Comparison of ENCODE assay signal across 15 mouse cellular contexts in genomic region chr7:139224070-139224469, GRCm38 (mm10). TPM values are rescaled to one million over a fixed set of nuclear protein-coding genes. Genes with fewer than 3 reads are reported as not detected.
DNase-seq lines count a peak whose midpoint lies in the region; ATAC-seq and TF ChIP-seq lines count a peak whose summit lies in the region.
"Had no signal": no experiment of that assay in that cellular context is flagged by ENCODE, and none has a peak within 500 bp of the region (broad histone marks: within the 10 kb centered on the region; RNA-seq: fewer than 3 reads in every experiment).

No protein-coding gene starts in this region.

- no peak overlapping the region for H3K4me3 ChIP-seq in heart, postnatal 0 days (ENCODE audit: low read depth, low read length)
- no peak overlapping the region for H3K4me3 ChIP-seq in heart, embryonic 11.5 days (ENCODE audit: low read depth, low read length)
- H3K4me3 ChIP-seq in stomach, postnatal 0 days (ENCODE audit: low read depth, low read length): no peak overlapping the region
- H3K4me3 ChIP-seq: forebrain, embryonic 13.5 days; hindbrain, embryonic 13.5 days; layer of hippocampus, adult 2 months; limb, embryonic 13.5 days; neural tube, embryonic 13.5 days had no signal

- no peak overlapping the region for H3K9ac ChIP-seq in heart, postnatal 0 days (replicated peaks; ENCODE audit: low read depth, low read length)
- no peak overlapping the region for H3K9ac ChIP-seq in heart, embryonic 11.5 days (ENCODE audit: low read depth, low read length)
- no peak overlapping the region for H3K9ac ChIP-seq in stomach, postnatal 0 days (ENCODE audit: low read length)
- H3K9ac ChIP-seq: forebrain, embryonic 13.5 days; hindbrain, embryonic 13.5 days; limb, embryonic 13.5 days; neural tube, embryonic 13.5 days had no signal

- 70% methylated on average over 1 of the region's 1 CpGs for WGBS in heart, postnatal 0 days
- 58% methylated on average over 1 of the region's 1 CpGs for WGBS in heart, embryonic 11.5 days (ENCODE audit: insufficient replicate concordance)
- WGBS in stomach, postnatal 0 days: 69% methylated on average over 1 of the region's 1 CpGs

- peaks cover 38% of the 10 kb centered on the region for H3K4me1 ChIP-seq in heart, postnatal 0 days (ENCODE audit: control insufficient read depth, insufficient read depth)
- H3K4me1 ChIP-seq in heart, embryonic 11.5 days (ENCODE audit: control insufficient read depth, insufficient read depth, low read length): peaks cover 27% of the 10 kb centered on the region
- H3K4me1 ChIP-seq in stomach, postnatal 0 days (replicated peaks; ENCODE audit: control insufficient read depth, insufficient read depth): no peaks in the 10 kb centered on the region
- H3K4me1 ChIP-seq: forebrain, embryonic 13.5 days; hindbrain, embryonic 13.5 days; neural tube, embryonic 13.5 days had no signal

- TF ChIP-seq CTCF in heart, postnatal 0 days (IDR thresholded peaks at IDR 0.05; ENCODE audit: low read depth): no peak
- no peak for TF ChIP-seq CTCF in stomach, postnatal 0 days (IDR thresholded peaks at IDR 0.05; ENCODE audit: low read depth)

- no peak for TF ChIP-seq EP300 in heart, postnatal 0 days (IDR thresholded peaks at IDR 0.05; ENCODE audit: low read depth)
- no peak for TF ChIP-seq EP300 in stomach, postnatal 0 days (optimal IDR thresholded peaks at IDR 0.05)

- H3K9me3 ChIP-seq in heart, postnatal 0 days (replicated peaks; ENCODE audit: control insufficient read depth, low read length): no peaks in the 10 kb centered on the region
- H3K9me3 ChIP-seq in heart, embryonic 11.5 days (replicated peaks; ENCODE audit: control insufficient read depth, low read length): no peaks in the 10 kb centered on the region
- H3K9me3 ChIP-seq in stomach, postnatal 0 days (ENCODE audit: control insufficient read depth, low read length): no peaks in the 10 kb centered on the region
- H3K9me3 ChIP-seq: forebrain, embryonic 13.5 days; hindbrain, embryonic 13.5 days; limb, embryonic 13.5 days; neural tube, embryonic 13.5 days had no signal

- H3K27ac ChIP-seq in heart, postnatal 0 days (ENCODE audit: low read depth): peak overlapping the region; percentile 63; the same call in 1 of the 2 replicates
- no peak overlapping the region for H3K27ac ChIP-seq in heart, embryonic 11.5 days (ENCODE audit: low read depth, low read length)
- H3K27ac ChIP-seq in stomach, postnatal 0 days (replicated peaks): no peak overlapping the region
- H3K27ac ChIP-seq: forebrain, embryonic 13.5 days; hindbrain, embryonic 13.5 days; layer of hippocampus, adult 2 months; limb, embryonic 13.5 days; neural tube, embryonic 13.5 days had no signal

- H3K36me3 ChIP-seq in heart, postnatal 0 days (replicated peaks; ENCODE audit: control insufficient read depth, insufficient read depth, low read length): no peaks in the 10 kb centered on the region
- H3K36me3 ChIP-seq in heart, embryonic 11.5 days (ENCODE audit: control insufficient read depth, insufficient read depth, low read length): no peaks in the 10 kb centered on the region
- no peaks in the 10 kb centered on the region for H3K36me3 ChIP-seq in stomach, postnatal 0 days (ENCODE audit: control insufficient read depth, insufficient read depth, low read length)
- H3K36me3 ChIP-seq: hindbrain, embryonic 13.5 days; limb, embryonic 13.5 days; neural tube, embryonic 13.5 days had no signal

- no peaks in the 10 kb centered on the region for H3K27me3 ChIP-seq in heart, postnatal 0 days (ENCODE audit: control insufficient read depth, insufficient read depth, low read length)
- no peaks in the 10 kb centered on the region for H3K27me3 ChIP-seq in heart, embryonic 11.5 days (ENCODE audit: control insufficient read depth, insufficient read depth, low read length)
- H3K27me3 ChIP-seq in stomach, postnatal 0 days (ENCODE audit: control insufficient read depth, insufficient read depth, low read length): no peaks in the 10 kb centered on the region
- H3K27me3 ChIP-seq: forebrain, embryonic 13.5 days; hindbrain, embryonic 13.5 days; limb, embryonic 13.5 days; neural tube, embryonic 13.5 days; Patski had no signal

- H3K4me2 ChIP-seq in heart, postnatal 0 days (ENCODE audit: low read depth, low read length): no peak overlapping the region
- H3K4me2 ChIP-seq in heart, embryonic 11.5 days: no peak overlapping the region
- no peak overlapping the region for H3K4me2 ChIP-seq in stomach, postnatal 0 days (replicated peaks; ENCODE audit: low read depth)
- H3K4me2 ChIP-seq: forebrain, embryonic 13.5 days; hindbrain, embryonic 13.5 days; limb, embryonic 13.5 days; neural tube, embryonic 13.5 days had no signal

- peak; percentile 8 to 50 for DNase-seq in adrenal gland, adult (ENCODE audit: inconsistent age in 2 of 2, low spot score in 1 of 2)
- DNase-seq in adrenal gland, postnatal 4 days (ENCODE audit: low spot score in 2 of 2): no peak
- no peak for DNase-seq in heart, postnatal 0 days (ENCODE audit: low spot score)
- peak; percentile 22 for DNase-seq in testis, postnatal 10 days (ENCODE audit: low spot score)
- DNase-seq in testis, postnatal 14 days (ENCODE audit: low spot score): no peak
- DNase-seq in stomach, postnatal 0 days (ENCODE audit: low spot score): no peak
- DNase-seq in B cell, adult 2 months: no peak

- ATAC-seq in heart, postnatal 0 days (ENCODE audit: insufficient read depth, low read depth): no peak
- no peak for ATAC-seq in heart, embryonic 11.5 days (replicated peaks; ENCODE audit: insufficient number of reproducible peaks, low FRiP score, low TSS enrichment)
- ATAC-seq in stomach, postnatal 0 days (ENCODE audit: low FRiP score, low TSS enrichment): 0 out of 2 replicates have a peak, but pooled peaks have one; percentile 35
- ATAC-seq: forebrain, embryonic 13.5 days; Patski had no signal

RNA-seq across cellular contexts. Expression of gene Stk32c, which starts 11.0 kb away (rescaled TPM):
- total RNA-seq in adrenal gland, postnatal 4 days (2021): 1 to 10 TPM; 3.8 to 4.3 TPM
- 0.31 and 0.42 TPM in 2 replicates for total RNA-seq in heart, postnatal 0 days (2014; rRNA removed; ENCODE audit: low replicate concordance)
- polyA plus RNA-seq in heart, postnatal 0 days (2015; fragmentation: Nextera tagmentation; extraction: Ambion mirVana): 0.08 TPM in 1 of 2 replicates, not detected in the other
- not detected in 2 replicates for polyA plus RNA-seq in heart, embryonic 11.5 days (2014; fragmentation: Nextera tagmentation; extraction: Ambion mirVana)
- polyA plus RNA-seq in stomach, postnatal 0 days (2015; fragmentation: Nextera tagmentation; extraction: Ambion mirVana): 0.11 TPM in 1 of 2 replicates, not detected in the other
- total RNA-seq: common myeloid progenitor, adult 5-6 weeks had no signal

RNA-seq across cellular contexts. Expression of gene Lrrc27, which starts 11.3 kb away (rescaled TPM):
- total RNA-seq in adrenal gland, postnatal 4 days (2021): 1 to 10 TPM; 4.5 to 5.6 TPM
- total RNA-seq in heart, postnatal 0 days (2014; rRNA removed; ENCODE audit: low replicate concordance): 1.9 and 2.9 TPM in 2 replicates
- 3.9 and 5.0 TPM in 2 replicates for polyA plus RNA-seq in heart, postnatal 0 days (2015; fragmentation: Nextera tagmentation; extraction: Ambion mirVana)
- polyA plus RNA-seq in heart, embryonic 11.5 days (2014; fragmentation: Nextera tagmentation; extraction: Ambion mirVana): 4.9 and 6.2 TPM in 2 replicates
- polyA plus RNA-seq in stomach, postnatal 0 days (2015; fragmentation: Nextera tagmentation; extraction: Ambion mirVana): 3.6 and 5.1 TPM in 2 replicates

RNA-seq across cellular contexts. Expression of gene Pwwp2b, which starts 24.2 kb away (rescaled TPM):
- total RNA-seq in adrenal gland, postnatal 4 days (2021): 10 to 100 TPM; 18.2 to 21.0 TPM
- 9.0 and 9.4 TPM in 2 replicates for total RNA-seq in heart, postnatal 0 days (2014; rRNA removed; ENCODE audit: low replicate concordance)
- polyA plus RNA-seq in heart, postnatal 0 days (2015; fragmentation: Nextera tagmentation; extraction: Ambion mirVana): 6.0 and 7.4 TPM in 2 replicates
- polyA plus RNA-seq in heart, embryonic 11.5 days (2014; fragmentation: Nextera tagmentation; extraction: Ambion mirVana): 8.4 TPM in 2 replicates
- polyA plus RNA-seq in stomach, postnatal 0 days (2015; fragmentation: Nextera tagmentation; extraction: Ambion mirVana): 16.0 and 17.2 TPM in 2 replicates

Comparison
In these comparisons a context has a peak if more than half of its experiments do, and no peak if none do; other contexts are left out.
1. DNase-seq: peak in adrenal gland, adult (2 of 2) and testis, postnatal 10 days (single experiment); none in adrenal gland, postnatal 4 days (0 of 2), heart, postnatal 0 days (single experiment), testis, postnatal 14 days (single experiment), stomach, postnatal 0 days (single experiment) and B cell, adult 2 months (0 of 2).